Comparison of ENCODE assay signal across 9 mouse cellular contexts in genomic region chr7:63965135-63965534, GRCm38 (mm10). TPM values are rescaled to one million over a fixed set of nuclear protein-coding genes. Genes with fewer than 3 reads are reported as not detected.
A peak's percentile ranks its signal among the peaks of the same experiment; 100 is the strongest.
DNase-seq lines count a peak whose midpoint lies in the region; ATAC-seq and TF ChIP-seq lines count a peak whose summit lies in the region.
"Had no signal": no experiment of that assay in that cellular context is flagged by ENCODE, and none has a peak within 500 bp of the region (broad histone marks: within the 10 kb centered on the region; RNA-seq: fewer than 3 reads in every experiment).

No protein-coding gene starts in this region.

- H3K9ac ChIP-seq in forebrain, embryonic 13.5 days = no peak overlapping the region
- H3K9ac ChIP-seq in heart, postnatal 0 days (replicated peaks; ENCODE audit: low read depth, low read length) = no peak overlapping the region

- H3K27me3 ChIP-seq in forebrain, embryonic 13.5 days = no peaks in the 10 kb centered on the region
- H3K27me3 ChIP-seq in heart, postnatal 0 days (ENCODE audit: control insufficient read depth, insufficient read depth, low read length) = no peaks in the 10 kb centered on the region

- H3K4me1 ChIP-seq in forebrain, embryonic 13.5 days = peaks cover 19% of the 10 kb centered on the region
- no peaks in the 10 kb centered on the region for H3K4me1 ChIP-seq in heart, postnatal 0 days (ENCODE audit: control insufficient read depth, insufficient read depth)

- DNase-seq in testis, postnatal 10 days (ENCODE audit: low spot score) = peak; percentile 56
- DNase-seq in testis, postnatal 14 days (ENCODE audit: low spot score) = no peak
- no peak for DNase-seq in heart, postnatal 0 days (ENCODE audit: low spot score)
- peak; percentile 23 to 47 for DNase-seq in layer of hippocampus, postnatal 25 days (ENCODE audit: extremely low spot score in 1 of 2, low spot score in 1 of 2)
- peak; percentile 73 for DNase-seq in lung, postnatal 10 days
- DNase-seq in right cerebral cortex, postnatal 36 days (ENCODE audit: low spot score in 2 of 2) = peak; percentile 72 to 77
- no peak for DNase-seq in adrenal gland, adult 18-20 months (ENCODE audit: low spot score in 2 of 2)

- TF ChIP-seq CTCF in heart, postnatal 0 days (IDR thresholded peaks at IDR 0.05; ENCODE audit: low read depth) = no peak

- WGBS in forebrain, embryonic 13.5 days = 63% methylated on average over 2 of the region's 2 CpGs
- 60% methylated on average over 2 of the region's 2 CpGs for WGBS in heart, postnatal 0 days

- no peaks in the 10 kb centered on the region for H3K9me3 ChIP-seq in forebrain, embryonic 13.5 days (replicated peaks)
- H3K9me3 ChIP-seq in heart, postnatal 0 days (replicated peaks; ENCODE audit: control insufficient read depth, low read length) = no peaks in the 10 kb centered on the region

- TF ChIP-seq EP300 in heart, postnatal 0 days (IDR thresholded peaks at IDR 0.05; ENCODE audit: low read depth) = no peak

- H3K36me3 ChIP-seq in forebrain, embryonic 13.5 days (ENCODE audit: poor library complexity, severe bottlenecking) = no peaks in the 10 kb centered on the region
- H3K36me3 ChIP-seq in heart, postnatal 0 days (replicated peaks; ENCODE audit: control insufficient read depth, insufficient read depth, low read length) = no peaks in the 10 kb centered on the region

- H3K27ac ChIP-seq in forebrain, embryonic 13.5 days = peak overlapping the region; percentile 36
- peak overlapping the region; percentile 30; the same call in 1 of the 2 replicates for H3K27ac ChIP-seq in heart, postnatal 0 days (ENCODE audit: low read depth)

- ATAC-seq in forebrain, embryonic 13.5 days = peak; percentile 92
- peak; percentile 33; the same call in 1 of the 2 replicates for ATAC-seq in heart, postnatal 0 days (ENCODE audit: insufficient read depth, low read depth)

- no peak overlapping the region for H3K4me3 ChIP-seq in forebrain, embryonic 13.5 days
- H3K4me3 ChIP-seq in heart, postnatal 0 days (ENCODE audit: low read depth, low read length) = no peak overlapping the region

- no peak overlapping the region for H3K4me2 ChIP-seq in forebrain, embryonic 13.5 days
- H3K4me2 ChIP-seq in heart, postnatal 0 days (ENCODE audit: low read depth, low read length) = no peak overlapping the region

RNA-seq across cellular contexts. Expression of gene Klf13, which starts 26.4 kb away (rescaled TPM):
- polyA plus RNA-seq in forebrain, embryonic 13.5 days (2015; fragmentation: Nextera tagmentation; extraction: Ambion mirVana) = 30.4 and 33.5 TPM in 2 replicates
- total RNA-seq in heart, postnatal 0 days (2014; rRNA removed; ENCODE audit: low replicate concordance) = 40.7 and 47.4 TPM in 2 replicates
- 26.0 and 26.5 TPM in 2 replicates for polyA plus RNA-seq in heart, postnatal 0 days (2015; fragmentation: Nextera tagmentation; extraction: Ambion mirVana)
- 100 to 1,000 TPM; 204 to 216 TPM for total RNA-seq in layer of hippocampus, postnatal 25 days (2021)
- 10 to 100 TPM; 52.5 to 58.4 TPM for total RNA-seq in adrenal gland, adult 18-20 months (2021)

RNA-seq across cellular contexts. Expression of gene E030018B13Rik, which starts 48.5 kb away (rescaled TPM):
- 0.22 TPM in 1 of 2 replicates, not detected in the other for polyA plus RNA-seq in forebrain, embryonic 13.5 days (2015; fragmentation: Nextera tagmentation; extraction: Ambion mirVana)
- not detected in 2 replicates for total RNA-seq in heart, postnatal 0 days (2014; rRNA removed; ENCODE audit: low replicate concordance)
- 0.11 and 0.15 TPM in 2 replicates for polyA plus RNA-seq in heart, postnatal 0 days (2015; fragmentation: Nextera tagmentation; extraction: Ambion mirVana)
- not detected for total RNA-seq in layer of hippocampus, postnatal 25 days (2021)
- total RNA-seq in adrenal gland, adult 18-20 months (2021) = not detected
- polyA plus RNA-seq: limb, embryonic 11.5 days had no signal

Comparison
In these comparisons a context has a peak if more than half of its experiments do, and no peak if none do; other contexts are left out.
1. DNase-seq: peak in testis, postnatal 10 days (single experiment), layer of hippocampus, postnatal 25 days (2 of 2), lung, postnatal 10 days (single experiment) and right cerebral cortex, postnatal 36 days (2 of 2); none in testis, postnatal 14 days (single experiment), heart, postnatal 0 days (single experiment) and adrenal gland, adult 18-20 months (0 of 2).